Mouse (Mus musculus) spleen, adult 2 months (tissue): ENCODE results near the gene Gm28041.
"Not testable (repeated sequence)": the region's sequence is repeated elsewhere in the genome, so short reads cannot be mapped to it uniquely, and the experiment has no call there.

Experiments used
- CTCF ChIP-seq: fragments of 200-500 bp; IDR thresholded peaks from 2 replicates; pipeline ENCODE4 v1.5.1; 2011; ENCODE audit warnings: mild to moderate bottlenecking, inconsistent platforms; ENCODE audit not compliant: insufficient read depth, insufficient read length, insufficient replicate concordance; ENCODE audit errors: extremely low read depth
- POLR2A ChIP-seq: fragments of 200-500 bp; IDR thresholded peaks from 2 replicates; pipeline ENCODE4 v1.6.1; 2011; ENCODE audit warnings: low read depth, low read length, inconsistent platforms

GRCm38 (mm10) chr13:67376255-67376654 lies 722 bp upstream of the Gm28041 start:
- TF ChIP-seq POLR2A, CTCF: not testable (repeated sequence)
